Mouse (Mus musculus): ENCODE results near the gene Phgr1. TPM values are rescaled to one million over a fixed set of nuclear protein-coding genes. Genes with fewer than 3 reads are reported as not detected.

Phgr1 gene
- total RNA-seq (2014; fragmentation: Nextera tagmentation) (not detected in 2 replicates), total RNA-seq (2017) (not detected in 2 replicates)

DNA sequence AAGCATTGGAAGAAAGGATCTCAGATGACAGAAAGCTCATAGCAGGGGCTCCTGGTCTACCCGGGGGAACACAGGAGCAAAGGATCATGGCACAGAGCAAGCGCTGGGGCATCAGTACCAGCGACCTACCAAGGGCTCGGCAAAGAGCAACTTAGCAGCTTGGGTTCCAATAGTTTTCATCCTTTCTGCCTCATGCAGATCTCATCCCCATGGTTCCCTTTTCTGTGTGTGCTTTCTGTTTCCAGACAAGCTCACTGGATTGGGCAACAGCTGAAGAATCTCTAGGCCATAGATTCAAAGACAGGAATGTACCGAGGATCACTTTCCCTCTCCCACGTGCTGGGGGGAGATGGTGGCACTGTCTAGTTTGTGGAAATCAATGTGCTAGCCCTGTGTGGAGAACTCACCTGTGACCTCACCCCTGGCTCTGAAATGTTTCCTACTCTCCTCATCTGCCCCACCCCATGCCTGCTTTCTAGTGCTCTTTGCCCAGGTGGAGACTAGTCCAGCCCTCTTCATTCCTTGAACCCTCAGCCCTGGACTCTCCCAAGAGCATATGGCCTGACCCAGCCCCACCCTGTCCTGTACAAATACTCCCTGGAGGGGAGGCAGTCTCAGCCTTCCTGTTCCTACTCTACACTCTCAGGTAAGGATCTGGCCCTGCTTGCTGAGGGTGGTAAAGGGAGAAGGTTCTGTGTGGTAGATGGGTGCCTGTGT is at the start of gene Phgr1:
Gene Phgr1 (plus strand): TSS at position 612 of the 717 bp plus-strand sequence.
- ATAC-seq (replicated peaks; ENCODE audit: low FRiP score, low TSS enrichment, poor library complexity, severe bottlenecking), result no peak

DNA sequence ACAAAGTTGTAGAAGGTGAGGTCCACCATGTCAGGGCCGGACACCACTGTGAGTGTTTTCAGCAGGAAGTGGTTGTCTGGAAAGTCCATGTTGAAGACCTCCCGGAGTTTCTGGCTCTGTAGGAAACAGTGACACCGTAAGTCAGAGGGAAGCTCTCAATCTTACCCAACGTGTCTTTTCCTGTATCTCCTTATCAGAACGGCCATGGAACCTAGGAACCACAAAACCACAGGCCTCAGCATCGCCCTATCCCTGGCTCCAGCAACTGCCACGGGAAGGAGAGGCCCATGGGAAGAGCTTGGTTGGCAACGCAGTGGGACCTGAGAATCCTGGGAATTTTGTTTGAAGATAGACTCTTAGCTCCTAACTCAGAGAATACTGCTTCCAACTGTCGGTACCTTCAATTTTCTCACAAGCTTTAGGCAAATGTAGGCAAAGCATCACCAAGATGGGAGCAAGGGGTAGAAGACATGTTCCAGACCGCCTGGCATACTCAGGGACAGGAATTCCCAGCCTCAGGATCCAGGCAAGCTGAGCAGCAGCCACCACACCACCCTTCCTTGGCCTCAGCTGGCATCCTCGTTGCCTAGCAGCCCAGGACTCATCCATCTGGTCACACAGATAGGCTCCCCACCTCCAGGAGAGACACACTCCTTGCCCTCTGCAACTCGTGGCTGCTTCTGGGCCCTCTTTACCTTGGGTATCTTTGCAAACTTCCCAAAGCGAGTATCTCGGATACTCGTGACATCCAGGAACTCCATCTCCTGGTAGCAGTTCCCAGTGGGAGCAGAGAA is 48.7 kb upstream of the Phgr1 start:
- peak; percentile 71 for ATAC-seq (replicated peaks; ENCODE audit: low FRiP score, low TSS enrichment, poor library complexity, severe bottlenecking)

DNA sequence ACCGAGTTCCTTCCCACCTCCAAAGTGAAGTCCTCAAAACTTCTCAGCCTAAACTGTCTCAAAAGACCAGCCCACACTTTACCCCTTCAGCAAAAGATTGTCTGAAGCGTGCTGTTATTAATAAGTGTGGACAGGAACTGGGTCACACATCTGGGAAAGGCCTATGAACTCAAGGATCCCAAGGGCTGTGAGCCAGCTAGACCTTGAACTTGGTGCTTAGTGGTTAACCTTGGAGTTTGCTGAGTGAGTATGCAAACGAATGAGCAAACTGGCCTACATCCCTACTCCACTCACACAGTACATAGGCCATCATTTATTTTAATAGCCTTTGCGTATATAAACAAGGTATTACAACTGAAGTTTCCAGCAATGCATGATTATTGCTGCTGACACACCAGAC is 47.1 kb upstream of the Phgr1 start:
- no peak for ATAC-seq (replicated peaks; ENCODE audit: low FRiP score, low TSS enrichment, poor library complexity, severe bottlenecking)

DNA sequence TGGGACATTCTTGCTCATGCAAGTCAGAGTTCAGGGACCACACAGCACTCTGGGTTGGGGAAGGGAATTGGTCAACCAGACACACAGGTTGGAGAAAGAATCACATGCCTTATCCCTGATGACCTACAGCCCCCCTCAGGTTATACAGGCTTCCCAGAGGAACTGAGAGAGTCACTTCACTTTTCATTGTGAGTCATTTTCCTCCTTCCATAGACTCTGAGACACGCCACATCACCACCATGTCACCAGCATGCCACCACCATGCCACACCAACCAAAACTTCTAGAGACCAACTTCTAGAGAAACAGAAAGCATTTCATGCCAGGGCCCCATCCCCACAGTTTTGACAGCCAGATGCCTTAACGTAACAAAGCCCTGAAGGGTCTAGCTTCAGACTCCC is 45.7 kb upstream of the Phgr1 start:
- no peak for ATAC-seq (replicated peaks; ENCODE audit: low FRiP score, low TSS enrichment, poor library complexity, severe bottlenecking)

DNA sequence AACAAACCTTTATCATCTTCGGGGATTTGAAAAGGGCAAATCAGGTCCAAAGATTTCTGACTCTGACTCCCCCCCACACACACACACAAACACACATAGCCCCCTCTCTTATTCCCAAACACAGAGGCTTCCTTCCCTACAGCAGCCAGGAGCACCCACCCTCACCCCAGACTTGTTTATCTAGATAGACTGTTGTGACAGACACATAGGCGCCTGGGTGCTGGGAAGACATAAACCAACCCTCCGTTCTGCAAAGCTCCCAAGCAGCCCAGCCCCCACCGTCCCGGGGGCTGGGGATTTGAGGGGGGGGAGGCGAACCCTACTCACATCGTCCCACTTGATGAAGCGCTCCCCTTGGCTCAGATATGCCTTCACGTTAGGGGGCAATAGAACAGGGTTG is 44.7 kb upstream of the Phgr1 start:
- ATAC-seq (replicated peaks; ENCODE audit: low FRiP score, low TSS enrichment, poor library complexity, severe bottlenecking), result no peak

DNA sequence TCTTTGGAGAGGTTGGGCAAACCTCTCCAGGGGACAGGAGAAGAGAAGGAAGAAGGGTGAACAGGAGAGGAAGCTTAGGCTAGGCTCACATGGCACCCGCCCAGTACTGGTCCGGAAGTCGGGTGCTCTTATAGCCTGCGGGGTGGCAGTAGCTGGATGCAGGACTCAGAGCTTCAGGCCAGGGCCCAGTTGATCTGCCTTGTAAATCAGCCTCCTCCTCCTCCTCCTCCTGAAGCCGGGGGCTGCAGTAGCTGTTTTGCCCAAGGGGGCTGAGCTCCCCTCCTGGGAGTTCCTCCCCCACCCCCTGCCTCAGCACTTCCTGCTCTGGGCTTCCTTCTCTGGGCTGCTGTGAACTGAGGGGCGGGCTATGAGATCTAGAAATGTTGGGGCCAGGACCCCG is 44.2 kb upstream of the Phgr1 start, which contains the start of gene Plcb2:
Gene Plcb2 (minus strand): TSS at position 102 of the 400 bp plus-strand sequence.
- ATAC-seq (replicated peaks; ENCODE audit: low FRiP score, low TSS enrichment, poor library complexity, severe bottlenecking), result no peak

DNA sequence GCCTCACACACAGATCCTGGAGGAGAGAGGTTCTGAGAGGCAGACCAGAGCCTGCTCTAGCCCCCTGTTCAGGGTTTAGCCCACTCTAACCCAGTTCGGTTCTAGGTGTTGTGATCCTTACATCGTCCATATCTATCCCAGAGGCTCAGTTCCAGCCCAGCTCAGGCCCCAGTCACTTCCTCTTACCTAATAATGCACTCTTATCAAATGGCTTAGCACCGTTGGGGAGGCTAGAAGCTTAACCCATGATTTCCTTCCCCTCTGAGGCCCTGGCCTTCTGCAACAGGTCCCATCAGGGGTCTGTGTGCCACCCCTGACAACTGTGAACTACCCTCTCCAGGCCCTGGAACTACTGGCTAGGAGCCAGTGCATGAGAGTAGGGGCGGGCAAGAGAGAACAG is 43.4 kb upstream of the Phgr1 start:
- peak; percentile 26; the same call in 1 of the 2 replicates for ATAC-seq (replicated peaks; ENCODE audit: low FRiP score, low TSS enrichment, poor library complexity, severe bottlenecking)

DNA sequence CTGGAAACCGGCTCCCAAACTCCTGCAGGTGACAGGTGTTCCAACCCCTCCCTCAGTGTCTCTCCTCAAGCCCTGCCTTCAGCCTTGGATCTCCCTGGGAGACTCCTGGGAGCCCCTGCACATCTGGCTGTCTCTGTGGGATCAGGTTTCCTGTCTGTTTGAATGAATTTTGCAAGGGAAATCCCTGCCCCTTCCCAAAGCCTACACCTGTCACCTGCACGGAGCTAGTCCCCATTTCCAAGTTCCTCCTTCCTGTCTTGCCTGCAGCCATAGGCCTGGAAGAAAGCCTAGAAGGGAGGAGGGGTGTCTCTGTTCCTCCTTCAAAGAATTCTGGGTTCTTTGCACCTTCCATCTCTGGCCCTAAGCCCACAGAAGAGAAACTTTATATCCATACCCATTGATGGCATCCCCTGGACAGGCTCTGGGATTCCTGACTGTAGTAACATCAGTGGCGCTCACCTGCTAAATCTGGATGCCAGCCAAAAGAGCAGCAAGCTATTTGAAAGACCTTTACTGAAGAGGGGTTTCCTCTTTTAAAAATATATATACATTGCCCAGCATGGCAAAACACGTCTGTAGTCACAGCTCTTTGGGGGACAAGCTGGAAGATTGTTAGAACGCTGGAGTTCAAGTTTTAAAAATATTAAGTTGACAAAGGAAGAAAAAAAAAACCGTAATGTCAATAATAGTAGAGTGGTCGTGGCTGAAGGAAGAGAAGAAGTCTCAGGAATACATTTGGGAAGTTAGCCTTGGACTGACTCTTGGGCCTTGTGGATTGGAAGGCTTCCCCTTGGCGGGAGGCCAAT is 42.5 kb upstream of the Phgr1 start:
- no peak for ATAC-seq (replicated peaks; ENCODE audit: low FRiP score, low TSS enrichment, poor library complexity, severe bottlenecking)

DNA sequence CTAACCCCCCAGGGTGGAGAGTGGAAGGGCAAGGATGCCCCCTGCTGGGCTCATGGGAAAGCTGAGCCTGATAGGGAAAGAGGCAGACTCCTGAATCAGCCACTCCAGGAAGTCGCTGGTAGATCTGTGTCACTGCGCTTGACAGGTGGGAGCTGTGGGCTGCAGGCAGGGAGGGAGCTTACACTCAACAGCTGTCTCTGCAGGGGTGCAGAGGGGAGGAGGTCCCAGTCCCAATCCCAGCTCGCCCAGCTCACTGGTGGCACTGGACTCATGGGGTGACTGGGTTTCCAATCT is 42.0 kb upstream of the Phgr1 start:
- ATAC-seq (replicated peaks; ENCODE audit: low FRiP score, low TSS enrichment, poor library complexity, severe bottlenecking), result peak; percentile 54

DNA sequence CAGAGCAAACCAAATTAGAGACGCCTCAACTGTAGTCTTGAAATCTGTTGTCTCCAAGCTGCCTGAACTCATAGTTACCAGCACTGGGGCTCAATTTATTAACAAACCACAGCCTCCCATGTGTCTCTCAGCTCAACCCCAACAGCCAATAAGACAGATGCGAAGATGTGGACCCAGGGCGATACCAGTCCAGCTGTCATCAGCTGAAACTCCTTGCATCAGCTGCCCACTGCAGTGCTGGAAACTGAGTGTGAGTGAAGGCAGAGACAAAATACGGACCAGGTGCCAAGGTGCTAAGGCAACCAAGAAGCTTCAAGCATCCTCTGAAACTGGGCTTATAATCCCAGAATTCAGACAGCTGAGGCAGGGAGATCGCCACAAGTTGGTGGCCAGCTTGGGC is 40.6 kb upstream of the Phgr1 start:
- ATAC-seq (replicated peaks; ENCODE audit: low FRiP score, low TSS enrichment, poor library complexity, severe bottlenecking), result no peak

DNA sequence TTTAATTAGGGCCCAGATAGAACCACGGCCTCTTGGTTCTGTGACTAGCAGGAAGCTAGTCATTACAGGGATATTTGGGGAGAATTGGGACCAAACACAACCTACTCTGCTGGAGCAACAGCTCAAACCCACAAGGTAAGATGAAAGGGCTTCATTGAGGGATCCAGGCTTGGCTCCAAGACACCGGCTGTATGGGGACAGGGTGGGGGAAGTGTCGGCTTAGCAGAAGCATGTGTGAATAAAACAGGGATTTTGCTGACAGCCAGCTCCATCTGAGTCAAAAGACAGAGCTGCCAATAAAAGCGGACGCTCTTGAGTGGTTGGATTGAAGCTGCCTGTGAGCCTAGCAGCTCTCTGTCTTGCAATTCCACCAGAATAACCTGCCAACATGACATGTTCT is 39.2 kb upstream of the Phgr1 start:
- no peak for ATAC-seq (replicated peaks; ENCODE audit: low FRiP score, low TSS enrichment, poor library complexity, severe bottlenecking)

DNA sequence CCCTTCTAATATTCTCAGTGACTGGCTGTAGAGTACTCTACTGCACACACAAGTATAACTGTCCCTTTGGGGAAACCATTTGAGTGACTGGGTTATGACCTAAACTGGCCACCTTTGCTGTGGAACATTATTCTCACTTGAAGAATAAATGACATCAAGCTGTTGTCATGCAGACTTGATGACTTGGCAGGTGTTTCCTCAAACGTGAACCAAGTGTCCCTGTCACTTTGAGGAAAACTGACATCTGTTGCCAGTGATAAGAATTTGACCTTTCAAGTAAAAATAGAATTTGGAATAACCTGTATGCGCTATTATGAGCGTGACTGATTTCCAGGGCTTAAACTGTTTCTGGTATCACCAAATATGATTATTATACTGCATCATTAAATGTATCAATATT is 32.2 kb upstream of the Phgr1 start:
- ATAC-seq (replicated peaks; ENCODE audit: low FRiP score, low TSS enrichment, poor library complexity, severe bottlenecking), result no peak

DNA sequence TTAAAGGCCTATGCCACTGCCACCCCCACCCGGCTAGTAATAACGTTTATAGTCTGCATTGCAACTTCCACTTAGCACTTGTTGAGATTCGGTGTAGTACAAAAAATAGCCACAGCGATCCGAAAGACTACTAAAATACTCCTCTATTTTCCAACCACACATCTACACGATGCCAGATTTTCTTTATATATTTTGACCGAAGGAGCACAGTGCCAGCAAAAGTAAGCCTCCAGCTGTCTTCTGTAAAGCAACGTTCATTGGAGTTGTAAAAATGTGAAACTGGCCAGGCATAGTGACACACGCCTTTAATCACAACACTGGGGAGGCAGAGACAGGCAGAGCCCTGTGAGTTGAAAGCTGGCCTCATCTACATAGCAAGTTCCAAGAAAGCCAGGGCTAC is 31.4 kb upstream of the Phgr1 start:
- ATAC-seq (replicated peaks; ENCODE audit: low FRiP score, low TSS enrichment, poor library complexity, severe bottlenecking), result no peak

DNA sequence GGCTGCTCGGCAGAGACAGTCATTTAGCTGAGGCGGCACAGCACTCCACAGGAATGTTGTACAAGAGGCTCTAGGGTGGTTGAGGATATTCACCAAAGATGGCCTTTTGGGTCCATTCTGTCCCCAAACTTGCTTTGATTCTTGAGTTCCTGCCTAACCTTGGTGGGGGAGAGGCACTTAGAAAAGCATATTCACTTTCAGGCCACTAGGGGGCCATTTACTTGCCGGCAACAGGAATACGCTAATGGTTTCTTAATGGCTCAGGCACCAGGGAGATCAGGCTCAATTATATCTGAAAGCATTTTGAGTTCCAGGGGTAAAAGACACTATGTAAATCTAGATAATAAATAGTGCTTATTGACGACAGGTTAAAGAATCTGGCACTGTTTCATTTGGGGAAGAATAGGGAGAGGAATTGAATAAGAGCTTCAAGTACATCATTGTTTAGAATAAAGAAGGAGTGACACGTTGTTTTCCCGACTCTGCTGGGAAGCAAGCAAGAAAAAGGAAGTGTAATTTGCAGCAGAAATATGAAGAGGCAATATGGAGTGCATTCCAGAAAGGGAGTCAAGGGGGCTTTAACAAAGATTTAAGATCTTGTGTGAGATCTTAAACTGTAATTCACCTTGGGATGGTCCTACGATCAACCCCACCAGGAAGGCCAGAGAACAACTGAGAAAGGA is 29.2 kb upstream of the Phgr1 start:
- ATAC-seq (replicated peaks; ENCODE audit: low FRiP score, low TSS enrichment, poor library complexity, severe bottlenecking), result peak; percentile 56; the same call in 1 of the 2 replicates

DNA sequence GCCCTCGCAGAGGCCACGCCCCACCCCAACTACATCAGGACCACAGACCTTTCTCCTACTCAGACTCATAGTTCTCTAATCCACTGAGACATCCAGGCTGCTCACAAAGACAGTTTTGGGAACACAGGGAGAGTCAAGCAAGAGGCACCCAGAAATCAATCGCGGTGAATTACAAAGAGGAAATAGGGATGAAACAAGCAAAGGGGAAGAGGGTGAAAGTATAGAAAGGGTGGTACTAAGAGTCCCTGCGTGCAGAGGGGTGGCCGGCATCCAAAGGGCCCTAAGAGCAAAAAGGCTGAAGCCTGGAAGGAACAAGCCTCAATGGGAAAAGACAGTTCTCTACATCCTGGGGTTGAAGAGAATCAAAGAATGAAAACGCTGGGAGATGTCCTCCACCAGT is 27.9 kb upstream of the Phgr1 start:
- no peak for ATAC-seq (replicated peaks; ENCODE audit: low FRiP score, low TSS enrichment, poor library complexity, severe bottlenecking)

DNA sequence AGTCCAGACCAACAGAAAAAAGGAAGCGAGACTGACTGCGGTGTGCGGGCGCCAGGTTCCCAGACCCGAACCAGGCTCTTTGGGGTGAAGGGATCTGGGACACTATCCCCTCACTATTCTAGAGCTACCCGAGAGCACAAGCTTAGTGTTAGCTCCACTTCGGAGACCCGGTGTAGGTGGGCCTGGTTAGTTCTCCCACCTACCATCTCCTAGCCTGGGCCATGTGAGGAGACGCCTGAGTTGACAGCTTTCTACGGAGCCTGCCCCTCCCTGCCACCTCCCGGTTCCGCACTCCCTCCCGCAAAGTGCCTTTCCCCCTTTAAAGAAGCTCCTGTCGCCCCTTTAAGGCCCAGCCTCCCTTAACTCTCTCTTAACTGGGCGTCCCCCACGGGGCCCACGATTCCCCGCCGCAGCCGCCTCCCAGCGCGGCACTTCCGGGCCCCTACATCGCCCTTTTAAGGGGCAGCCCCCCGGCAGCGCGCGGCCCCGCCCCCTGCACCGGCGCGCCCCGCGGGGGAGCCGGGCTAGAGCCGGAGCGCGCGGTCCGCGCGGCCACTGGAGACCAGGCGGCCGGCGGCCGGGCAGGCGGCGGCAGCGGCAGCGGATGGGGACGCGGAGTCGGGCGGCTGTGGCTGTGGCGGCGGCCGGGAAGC is 27.2 kb upstream of the Phgr1 start, which contains the start of gene Inafm2:
Gene Inafm2 (plus strand): TSS at position 527 of the 653 bp plus-strand sequence.
- ATAC-seq (replicated peaks; ENCODE audit: low FRiP score, low TSS enrichment, poor library complexity, severe bottlenecking), result peak; percentile 69

DNA sequence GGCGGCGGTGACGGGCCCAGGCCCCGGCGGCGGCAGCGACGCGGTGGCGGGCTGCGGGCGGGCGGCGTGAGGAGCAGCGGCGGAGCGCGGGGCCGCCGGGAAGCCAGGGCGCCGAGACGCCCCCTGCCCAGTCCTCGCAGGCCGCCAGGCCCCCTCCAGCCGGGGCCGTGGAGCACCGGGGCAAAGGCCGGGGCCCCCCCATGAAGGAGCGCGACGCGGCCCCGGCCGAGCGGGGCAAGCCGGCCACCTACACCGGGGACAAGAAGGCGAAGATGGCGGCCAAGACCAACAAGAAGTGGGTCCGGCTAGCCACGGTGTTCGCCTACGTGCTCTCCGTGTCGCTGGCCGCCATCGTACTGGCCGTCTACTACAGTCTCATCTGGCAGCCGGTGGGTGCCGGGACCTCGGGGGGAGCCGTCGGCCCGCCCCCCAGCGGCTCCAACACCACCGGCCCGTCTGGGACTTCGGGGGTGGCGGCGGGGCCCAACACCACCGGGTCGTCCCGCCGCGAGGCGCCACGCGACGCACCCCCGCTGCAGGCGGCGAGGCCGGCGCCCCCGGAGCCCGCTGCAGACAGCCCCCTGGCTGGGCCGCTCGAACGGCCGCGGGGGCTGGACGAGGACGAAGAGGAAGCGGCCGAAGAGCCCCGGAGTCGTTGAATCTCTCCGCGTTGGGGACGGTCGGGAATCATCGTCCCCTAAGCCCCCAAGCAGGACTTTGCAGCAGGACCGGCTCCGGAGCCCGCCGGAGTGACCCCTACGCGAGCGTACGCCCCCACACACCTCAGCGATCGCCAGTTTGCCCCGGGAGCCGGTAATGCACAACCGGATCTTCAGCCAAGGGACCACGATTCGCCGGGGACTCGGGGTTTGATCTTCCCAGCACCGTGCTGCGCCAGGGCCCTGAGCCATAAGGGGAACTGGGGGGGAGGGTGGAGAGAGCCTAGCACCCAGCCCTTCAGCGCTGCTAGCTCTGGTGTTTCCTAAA is 26.4 kb upstream of the Phgr1 start:
- 0 out of 2 replicates have a peak, but pooled peaks have one; percentile 28 for ATAC-seq (replicated peaks; ENCODE audit: low FRiP score, low TSS enrichment, poor library complexity, severe bottlenecking)

Measured in megakaryocyte-erythroid progenitor cell, adult 5-6 weeks (primary cell).